Mouse (Mus musculus): Measurements from ENCODE around the gene Dcst1. TPM values are rescaled to one million over a fixed set of nuclear protein-coding genes. Genes with fewer than 3 reads are reported as not detected.
A peak's percentile ranks its signal among the peaks of the same experiment; 100 is the strongest.

Gene Dcst1
- polyA plus RNA-seq, 1 experiment, result 2.2 TPM

GRCm38 (mm10) chr3:89340465-89340864 lies 24.6 kb downstream of the Dcst1 start:
- Histone ChIP-seq H3K27me3 (replicated peaks; ENCODE audit: control insufficient read depth, insufficient read depth, low read length) (no peaks in the 10 kb centered on the region), H3K4me1 (ENCODE audit: control insufficient read depth, insufficient read depth, low read length) (no peaks in the 10 kb centered on the region), H3K27ac (ENCODE audit: insufficient read depth, low read depth, low read length) (no peak overlapping the region), H3K4me3 (ENCODE audit: insufficient read depth, low read depth, low read length) (no peak overlapping the region), H3K36me3 (ENCODE audit: control insufficient read depth, insufficient read depth, low read length) (no peaks in the 10 kb centered on the region)
- DNase-seq, result peak; percentile 72
- no peak for TF ChIP-seq POLR2A (IDR thresholded peaks at IDR 0.05; ENCODE audit: low read depth, low read length)
- peak; percentile 97 for TF ChIP-seq CTCF (conservative IDR thresholded peaks at IDR 0.05; ENCODE audit: insufficient read depth, insufficient read length, low read depth, low read length)
- WGBS, result 13% methylated on average over 11 of the region's 11 CpGs

DNA sequence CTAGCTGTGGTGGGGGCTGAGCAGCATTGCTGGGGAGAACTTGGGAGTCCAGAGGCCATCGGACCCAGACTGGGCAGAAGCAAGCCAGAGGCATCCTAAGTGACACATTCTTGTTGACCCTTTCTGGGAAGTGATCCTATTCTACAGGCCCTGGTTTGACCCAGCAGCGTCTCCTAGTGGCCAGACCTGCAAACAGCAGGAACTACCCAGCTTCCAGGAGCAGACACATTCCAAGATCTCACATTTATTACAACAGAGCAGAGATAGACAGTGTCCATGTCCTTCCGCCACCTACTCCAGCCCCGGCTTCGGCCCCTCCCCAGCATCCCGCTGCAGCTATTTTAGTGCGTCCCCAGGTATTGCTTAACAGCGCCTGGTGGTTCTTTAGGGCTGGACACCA lies 25.6 kb downstream of the Dcst1 start:
- peak; percentile 75 for DNase-seq
- Histone ChIP-seq H3K4me3 (ENCODE audit: insufficient read depth, low read depth, low read length) (no peak overlapping the region), H3K27me3 (replicated peaks; ENCODE audit: control insufficient read depth, insufficient read depth, low read length) (no peaks in the 10 kb centered on the region), H3K4me1 (ENCODE audit: control insufficient read depth, insufficient read depth, low read length) (no peaks in the 10 kb centered on the region), H3K36me3 (ENCODE audit: control insufficient read depth, insufficient read depth, low read length) (no peaks in the 10 kb centered on the region), H3K27ac (ENCODE audit: insufficient read depth, low read depth, low read length) (no peak overlapping the region)
- TF ChIP-seq CTCF (conservative IDR thresholded peaks at IDR 0.05; ENCODE audit: insufficient read depth, insufficient read length, low read depth, low read length), result peak; percentile 88
- TF ChIP-seq POLR2A (IDR thresholded peaks at IDR 0.05; ENCODE audit: low read depth, low read length), result no peak
- WGBS, result 29% methylated on average over 8 of the region's 8 CpGs

- Histone ChIP-seq H3K27me3 (replicated peaks; ENCODE audit: control insufficient read depth, insufficient read depth, low read length) (no peaks in the 10 kb centered on the region), H3K36me3 (ENCODE audit: control insufficient read depth, insufficient read depth, low read length) (no peaks in the 10 kb centered on the region), H3K4me3 (ENCODE audit: insufficient read depth, low read depth, low read length) (peak within 1 kb of the TSS; percentile 62), H3K27ac (ENCODE audit: insufficient read depth, low read depth, low read length) (no peak within 1 kb of the TSS), H3K4me1 (ENCODE audit: control insufficient read depth, insufficient read depth, low read length) (no peaks in the 10 kb centered on the region)
- DNase-seq, result peak; percentile 65
- TF ChIP-seq POLR2A (IDR thresholded peaks at IDR 0.05; ENCODE audit: low read depth, low read length), result no peak
- TF ChIP-seq CTCF (conservative IDR thresholded peaks at IDR 0.05; ENCODE audit: insufficient read depth, insufficient read length, low read depth, low read length), result no peak
- WGBS, result 2% methylated on average over 44 of the region's 44 CpGs
Measured at GRCm38 (mm10) chr3:89337721-89338578, 27.1 kb downstream of the Dcst1 start, which contains the start of gene Efna4. Gene Efna4, minus strand, starts transcription at chr3:89338028.

GRCm38 (mm10) chr3:89337062-89337720 lies 27.9 kb downstream of the Dcst1 start:
- 4% methylated on average over 21 of the region's 21 CpGs for WGBS

GRCm38 (mm10) chr3:89336529-89336928 lies 28.5 kb downstream of the Dcst1 start:
- Histone ChIP-seq H3K4me1 (ENCODE audit: control insufficient read depth, insufficient read depth, low read length) (no peaks in the 10 kb centered on the region), H3K27ac (ENCODE audit: insufficient read depth, low read depth, low read length) (no peak overlapping the region), H3K27me3 (replicated peaks; ENCODE audit: control insufficient read depth, insufficient read depth, low read length) (no peaks in the 10 kb centered on the region), H3K4me3 (ENCODE audit: insufficient read depth, low read depth, low read length) (0 out of 2 replicates have a peak overlapping the region, but pooled peaks have one; percentile 62), H3K36me3 (ENCODE audit: control insufficient read depth, insufficient read depth, low read length) (no peaks in the 10 kb centered on the region)
- WGBS, result 56% methylated on average over 6 of the region's 6 CpGs
- TF ChIP-seq POLR2A (IDR thresholded peaks at IDR 0.05; ENCODE audit: low read depth, low read length) (no peak), CTCF (conservative IDR thresholded peaks at IDR 0.05; ENCODE audit: insufficient read depth, insufficient read length, low read depth, low read length) (no peak)
- no peak for DNase-seq

More at GRCm38 (mm10) chr3:89337062-89337720, 27.9 kb downstream of the Dcst1 start:
- DNase-seq, result no peak
- Histone ChIP-seq H3K27ac (ENCODE audit: insufficient read depth, low read depth, low read length) (no peak overlapping the region), H3K4me3 (ENCODE audit: insufficient read depth, low read depth, low read length) (peak overlapping the region; percentile 62), H3K36me3 (ENCODE audit: control insufficient read depth, insufficient read depth, low read length) (no peaks in the 10 kb centered on the region), H3K27me3 (replicated peaks; ENCODE audit: control insufficient read depth, insufficient read depth, low read length) (no peaks in the 10 kb centered on the region), H3K4me1 (ENCODE audit: control insufficient read depth, insufficient read depth, low read length) (no peaks in the 10 kb centered on the region)
- TF ChIP-seq CTCF (conservative IDR thresholded peaks at IDR 0.05; ENCODE audit: insufficient read depth, insufficient read length, low read depth, low read length), result no peak
- TF ChIP-seq POLR2A (IDR thresholded peaks at IDR 0.05; ENCODE audit: low read depth, low read length), result no peak

DNA sequence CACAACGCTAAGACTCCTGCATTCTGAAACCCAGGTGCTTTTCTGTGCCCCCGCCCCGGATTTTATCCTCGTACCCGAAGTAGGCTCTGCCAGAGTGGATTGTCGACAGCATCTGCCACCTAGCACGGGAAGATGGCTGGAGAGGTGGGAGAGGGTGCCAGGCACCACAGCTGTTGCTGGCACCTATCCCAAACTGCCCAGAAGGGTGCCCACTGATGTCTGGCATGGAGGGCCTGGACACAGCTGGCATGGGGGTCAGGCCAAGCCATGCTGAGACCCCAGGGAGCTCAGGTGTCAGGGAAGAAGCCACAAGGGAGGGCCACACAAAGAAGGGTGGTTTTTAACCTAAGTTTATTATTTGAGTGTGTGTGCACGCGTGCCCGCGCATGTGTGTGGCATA lies 32.0 kb downstream of the Dcst1 start:
- Histone ChIP-seq H3K4me1 (ENCODE audit: control insufficient read depth, insufficient read depth, low read length) (no peaks in the 10 kb centered on the region), H3K36me3 (ENCODE audit: control insufficient read depth, insufficient read depth, low read length) (no peaks in the 10 kb centered on the region), H3K27ac (ENCODE audit: insufficient read depth, low read depth, low read length) (no peak overlapping the region), H3K4me3 (ENCODE audit: insufficient read depth, low read depth, low read length) (no peak overlapping the region), H3K27me3 (replicated peaks; ENCODE audit: control insufficient read depth, insufficient read depth, low read length) (no peaks in the 10 kb centered on the region)
- no peak for DNase-seq
- TF ChIP-seq POLR2A (IDR thresholded peaks at IDR 0.05; ENCODE audit: low read depth, low read length), result no peak
- WGBS, result 74% methylated on average over 11 of the region's 11 CpGs

- H3K27ac ChIP-seq (ENCODE audit: insufficient read depth, low read depth, low read length), result no peak overlapping the region
Measured at GRCm38 (mm10) chr3:89332476-89332875, 32.6 kb downstream of the Dcst1 start.

More at GRCm38 (mm10) chr3:89332476-89332875, 32.6 kb downstream of the Dcst1 start:
- Histone ChIP-seq H3K4me1 (ENCODE audit: control insufficient read depth, insufficient read depth, low read length) (no peaks in the 10 kb centered on the region), H3K27me3 (replicated peaks; ENCODE audit: control insufficient read depth, insufficient read depth, low read length) (no peaks in the 10 kb centered on the region), H3K36me3 (ENCODE audit: control insufficient read depth, insufficient read depth, low read length) (no peaks in the 10 kb centered on the region), H3K4me3 (ENCODE audit: insufficient read depth, low read depth, low read length) (no peak overlapping the region)
- DNase-seq, result no peak
- TF ChIP-seq POLR2A (IDR thresholded peaks at IDR 0.05; ENCODE audit: low read depth, low read length), result no peak
- TF ChIP-seq CTCF (conservative IDR thresholded peaks at IDR 0.05; ENCODE audit: insufficient read depth, insufficient read length, low read depth, low read length), result no peak
- WGBS, result 54% methylated on average over 12 of the region's 12 CpGs

Measured in kidney, adult 2 months (tissue).